Mouse (Mus musculus): ENCODE data around the gene Zfp428. TPM values are rescaled to one million over a fixed set of nuclear protein-coding genes. Genes with fewer than 3 reads are reported as not detected.

Zfp428 gene
- polyA plus RNA-seq, 1 experiment from 2014 or later = 4.2 TPM

DNA sequence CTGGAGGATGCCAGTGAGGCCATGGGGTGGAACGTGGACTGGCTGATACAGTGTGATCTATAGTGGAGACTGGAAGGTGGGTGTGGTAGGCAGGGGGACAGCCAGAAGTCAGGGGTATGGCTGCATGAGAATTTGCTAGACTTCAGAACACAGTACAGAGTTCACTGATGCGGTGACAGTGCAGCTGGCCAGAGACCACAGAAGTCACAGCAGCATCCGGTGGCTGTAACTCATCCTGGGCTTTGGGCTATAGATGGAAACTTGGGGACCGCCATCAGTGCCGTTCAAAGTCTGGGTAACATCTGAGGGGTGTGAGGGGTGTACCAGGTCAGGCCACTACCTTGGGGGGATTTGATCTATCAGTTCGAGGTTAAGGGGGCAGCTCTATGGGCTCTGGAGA lies 16.9 kb downstream of the Zfp428 start:
- H3K4me3 ChIP-seq (replicated peaks) = no peak overlapping the region
- no peak overlapping the region for H3K27ac ChIP-seq (replicated peaks)
- no peaks in the 10 kb centered on the region for H3K27me3 ChIP-seq
- 67% methylated on average over 6 of the region's 6 CpGs for WGBS (ENCODE audit: insufficient replicate concordance)
- no peak overlapping the region for H3K9ac ChIP-seq
- H3K9me3 ChIP-seq (replicated peaks) = no peaks in the 10 kb centered on the region
- ATAC-seq (ENCODE audit: insufficient read depth) = no peak
- no peaks in the 10 kb centered on the region for H3K4me1 ChIP-seq (replicated peaks)
- no peaks in the 10 kb centered on the region for H3K36me3 ChIP-seq (replicated peaks)
- no peak overlapping the region for H3K4me2 ChIP-seq

DNA sequence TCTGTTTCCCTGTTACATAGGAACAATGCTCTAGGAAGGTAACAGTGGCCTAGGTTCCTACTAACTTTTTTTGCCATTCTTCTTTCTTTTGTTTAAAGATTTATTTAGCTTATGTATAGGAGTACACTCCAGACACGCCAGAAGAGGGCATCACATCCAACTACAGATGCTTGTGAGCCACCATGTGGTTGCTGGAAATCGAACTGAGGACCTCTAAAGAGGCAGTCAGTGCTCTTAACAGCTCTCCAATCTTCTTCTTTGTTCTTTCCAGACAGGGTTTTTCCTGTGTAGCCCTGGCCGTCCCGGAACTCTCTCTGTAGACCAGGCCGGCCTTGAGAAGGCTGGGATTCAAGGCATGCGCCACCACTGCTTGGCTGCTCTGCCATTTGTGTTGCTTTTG lies 18.2 kb downstream of the Zfp428 start:
- Histone ChIP-seq H3K9ac (no peak overlapping the region), H3K36me3 (replicated peaks) (no peaks in the 10 kb centered on the region), H3K4me1 (replicated peaks) (peaks cover 11% of the 10 kb centered on the region), H3K9me3 (replicated peaks) (no peaks in the 10 kb centered on the region), H3K4me3 (replicated peaks) (no peak overlapping the region), H3K27me3 (no peaks in the 10 kb centered on the region), H3K27ac (replicated peaks) (no peak overlapping the region), H3K4me2 (no peak overlapping the region)
- ATAC-seq (ENCODE audit: insufficient read depth) = no peak
- WGBS (ENCODE audit: insufficient replicate concordance) = 61% methylated on average over 6 of the region's 6 CpGs

DNA sequence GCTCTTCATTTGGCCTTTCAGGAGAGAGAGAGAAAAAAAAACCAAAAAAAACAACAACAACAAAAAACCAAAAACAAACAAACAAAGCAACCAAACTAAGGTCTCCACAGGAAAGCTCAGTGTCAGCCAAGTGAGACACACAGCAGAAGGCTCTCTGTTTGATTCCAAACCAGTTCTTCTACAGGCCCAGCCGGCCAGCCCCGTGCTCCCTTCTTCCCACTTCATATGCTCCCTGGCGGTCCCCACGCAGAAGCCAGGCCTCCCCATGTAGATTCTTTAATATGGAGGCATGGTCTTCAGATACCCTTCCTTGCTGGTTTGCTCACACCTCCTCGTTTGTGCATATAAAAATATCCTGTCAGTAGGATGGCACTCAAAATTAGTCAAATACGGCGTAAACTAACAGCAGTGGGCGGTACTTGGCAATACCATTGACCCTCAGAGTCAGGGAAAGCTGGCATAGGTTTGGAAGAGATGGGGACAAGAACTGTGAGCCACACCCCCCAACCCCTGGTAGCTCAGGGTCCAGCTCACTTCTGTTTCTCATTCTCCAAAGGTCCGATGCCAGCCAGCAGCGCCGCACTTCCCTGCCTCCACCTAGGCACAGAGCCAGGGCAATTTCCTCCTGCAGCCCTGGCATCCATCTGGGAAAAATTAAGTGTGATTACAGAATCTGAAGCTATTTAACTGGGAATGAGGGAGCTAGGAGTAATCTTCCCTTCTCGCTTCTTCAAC lies 19.0 kb downstream of the Zfp428 start:
- H3K4me3 ChIP-seq (replicated peaks) = no peak overlapping the region
- 70% methylated on average over 12 of the region's 12 CpGs for WGBS (ENCODE audit: insufficient replicate concordance)
- no peak for ATAC-seq (ENCODE audit: insufficient read depth)

GRCm38 (mm10) chr7:24528861-24529260 lies 22.1 kb downstream of the Zfp428 start:
- no peaks in the 10 kb centered on the region for H3K9me3 ChIP-seq (replicated peaks)
- no peak overlapping the region for H3K27ac ChIP-seq (replicated peaks)
- peak overlapping the region; percentile 97; the same call in 1 of the 2 replicates for H3K4me2 ChIP-seq
- H3K27me3 ChIP-seq = no peaks in the 10 kb centered on the region
- no peak overlapping the region for H3K4me3 ChIP-seq (replicated peaks)
- peaks cover 28% of the 10 kb centered on the region for H3K4me1 ChIP-seq (replicated peaks)
- ATAC-seq (ENCODE audit: insufficient read depth) = no peak
- peaks cover 10% of the 10 kb centered on the region for H3K36me3 ChIP-seq (replicated peaks)
- H3K9ac ChIP-seq = no peak overlapping the region
- WGBS (ENCODE audit: insufficient replicate concordance) = 74% methylated on average over 11 of the region's 11 CpGs

More for the DNA sequence above, 19.0 kb downstream of the Zfp428 start:
- H3K4me1 ChIP-seq (replicated peaks) = peaks cover 16% of the 10 kb centered on the region
- no peak overlapping the region for H3K4me2 ChIP-seq
- H3K27me3 ChIP-seq = no peaks in the 10 kb centered on the region
- no peaks in the 10 kb centered on the region for H3K9me3 ChIP-seq (replicated peaks)
- H3K36me3 ChIP-seq (replicated peaks) = no peaks in the 10 kb centered on the region
- no peak overlapping the region for H3K9ac ChIP-seq
- no peak overlapping the region for H3K27ac ChIP-seq (replicated peaks)

DNA sequence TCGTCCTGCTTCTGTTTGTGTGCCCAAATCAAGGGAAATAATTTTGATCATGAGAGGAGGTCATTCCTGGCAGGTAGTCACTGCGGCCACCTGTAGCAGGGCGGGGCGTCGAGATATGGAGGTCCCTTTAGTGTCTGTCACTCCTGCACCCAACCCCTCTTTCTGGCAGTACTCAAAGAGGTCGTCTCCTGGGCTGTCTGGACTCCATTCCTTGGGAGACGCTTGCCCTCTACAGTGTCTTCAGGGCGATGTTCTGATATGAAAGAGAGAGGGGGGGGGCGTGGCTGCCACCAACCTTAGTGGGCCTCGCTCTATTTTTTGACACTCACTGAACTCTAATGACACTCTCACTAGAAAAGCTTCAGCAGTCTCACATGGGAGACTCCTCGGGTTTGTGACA lies 22.8 kb downstream of the Zfp428 start:
- Histone ChIP-seq H3K4me2 (peak overlapping the region; percentile 97), H3K4me3 (replicated peaks) (peak overlapping the region; percentile 67), H3K36me3 (replicated peaks) (peaks cover 17% of the 10 kb centered on the region), H3K9me3 (replicated peaks) (no peaks in the 10 kb centered on the region), H3K27me3 (no peaks in the 10 kb centered on the region), H3K4me1 (replicated peaks) (peaks cover 28% of the 10 kb centered on the region), H3K9ac (peak overlapping the region; percentile 74), H3K27ac (replicated peaks) (peak overlapping the region; percentile 77)
- WGBS (ENCODE audit: insufficient replicate concordance) = 33% methylated on average over 11 of the region's 11 CpGs
- ATAC-seq (ENCODE audit: insufficient read depth) = no peak

DNA sequence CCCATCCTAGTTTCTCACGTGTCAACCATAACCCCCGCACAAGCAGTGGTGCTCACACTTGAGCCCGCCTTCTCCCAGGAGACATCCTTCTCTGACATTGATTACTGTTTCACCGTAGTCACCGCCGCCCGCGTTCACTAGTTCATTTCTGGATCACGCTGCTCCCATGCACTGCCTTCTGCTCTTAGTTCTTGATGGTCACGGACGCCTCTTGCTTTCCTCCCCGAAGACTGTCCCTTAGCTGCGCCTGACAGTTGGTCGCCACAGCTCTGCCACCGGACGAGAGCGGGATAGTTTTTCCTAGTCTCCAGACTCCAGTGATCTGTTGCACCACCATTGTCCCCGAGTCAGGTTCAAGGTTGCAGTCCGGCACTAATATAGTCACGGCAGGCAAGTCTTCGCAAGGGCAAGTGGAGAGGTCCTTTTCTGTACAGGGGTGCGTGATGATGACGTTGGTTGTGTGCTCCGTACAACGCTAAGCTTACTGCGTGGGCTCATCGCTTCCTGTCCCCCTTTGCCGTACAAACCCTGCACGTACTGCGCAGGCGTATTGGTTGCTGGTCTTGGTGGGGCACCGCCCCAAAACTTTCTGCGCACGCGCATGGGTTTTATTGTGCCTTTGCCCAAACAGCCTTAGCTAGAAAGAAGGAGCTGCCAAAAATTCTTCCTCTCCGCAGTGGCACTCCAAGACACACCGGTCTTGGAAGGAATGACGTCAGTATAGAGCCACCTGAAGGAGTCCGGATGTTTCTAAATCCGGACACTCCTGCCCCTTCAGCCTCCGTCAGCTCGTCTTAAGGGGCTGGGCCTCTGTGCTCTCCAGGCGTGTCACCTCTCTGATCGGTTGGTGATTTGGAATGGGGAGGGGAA lies 23.5 kb downstream of the Zfp428 start, which contains the start of gene Irgq:
TSS of gene Irgq (plus strand) at position 628 of the 870 bp plus-strand sequence.
- ATAC-seq (ENCODE audit: insufficient read depth) = peak; percentile 92
- Histone ChIP-seq H3K9me3 (replicated peaks) (no peaks in the 10 kb centered on the region), H3K4me1 (replicated peaks) (peaks cover 28% of the 10 kb centered on the region), H3K4me2 (peak within 1 kb of the TSS; percentile 97), H3K27me3 (no peaks in the 10 kb centered on the region), H3K9ac (peak within 1 kb of the TSS; percentile 74), H3K27ac (replicated peaks) (peak within 1 kb of the TSS; percentile 77), H3K36me3 (replicated peaks) (peaks cover 18% of the 10 kb centered on the region), H3K4me3 (replicated peaks) (peak within 1 kb of the TSS; percentile 67)
- WGBS (ENCODE audit: insufficient replicate concordance) = under 1% methylated on average over 44 of the region's 44 CpGs

DNA sequence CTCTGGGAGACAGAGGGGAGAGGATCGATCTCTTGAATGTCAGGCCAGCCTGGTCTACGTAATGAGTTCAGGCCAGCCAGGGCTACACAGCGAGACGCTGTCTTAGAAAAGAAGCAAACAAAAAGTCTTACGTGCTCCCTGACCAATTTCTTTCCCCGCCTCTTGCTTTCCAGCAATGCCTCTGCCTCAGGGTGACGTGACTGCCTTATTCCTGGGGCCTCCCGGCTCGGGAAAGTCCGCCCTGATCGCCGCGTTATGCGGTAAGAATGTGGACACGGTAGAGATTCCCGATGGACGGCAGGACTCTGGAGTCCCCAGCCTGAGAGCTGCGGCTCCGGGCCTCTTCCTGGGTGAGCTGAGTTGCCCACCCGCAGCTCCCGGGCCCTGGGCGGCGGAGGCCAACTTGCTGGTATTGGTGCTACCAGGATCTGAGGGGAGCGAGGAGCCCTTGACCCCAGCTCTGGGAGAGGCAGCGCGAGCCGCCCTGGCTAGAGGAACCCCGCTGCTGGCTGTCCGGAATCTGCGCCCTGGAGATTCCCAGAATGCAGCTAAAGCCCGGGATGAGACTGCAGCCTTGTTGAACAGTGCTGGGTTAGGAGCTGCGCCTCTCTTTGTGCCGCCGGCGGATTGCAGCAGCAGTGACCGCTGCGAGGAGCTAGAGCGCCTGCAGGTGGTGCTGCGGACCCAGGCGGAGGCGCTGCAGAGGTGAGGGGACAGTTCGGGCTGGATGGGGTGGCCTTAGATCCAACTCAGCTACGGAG lies 24.6 kb downstream of the Zfp428 start:
- WGBS (ENCODE audit: insufficient replicate concordance) = 2% methylated on average over 43 of the region's 43 CpGs
- H3K9me3 ChIP-seq (replicated peaks) = no peaks in the 10 kb centered on the region
- peak overlapping the region; percentile 67 for H3K4me3 ChIP-seq (replicated peaks)
- peak; percentile 32; the same call in 1 of the 2 replicates for ATAC-seq (ENCODE audit: insufficient read depth)
- peaks cover 18% of the 10 kb centered on the region for H3K36me3 ChIP-seq (replicated peaks)
- peak overlapping the region; percentile 74 for H3K9ac ChIP-seq
- H3K4me2 ChIP-seq = peak overlapping the region; percentile 97
- H3K4me1 ChIP-seq (replicated peaks) = peaks cover 28% of the 10 kb centered on the region
- H3K27ac ChIP-seq (replicated peaks) = peak overlapping the region; percentile 77
- no peaks in the 10 kb centered on the region for H3K27me3 ChIP-seq

DNA sequence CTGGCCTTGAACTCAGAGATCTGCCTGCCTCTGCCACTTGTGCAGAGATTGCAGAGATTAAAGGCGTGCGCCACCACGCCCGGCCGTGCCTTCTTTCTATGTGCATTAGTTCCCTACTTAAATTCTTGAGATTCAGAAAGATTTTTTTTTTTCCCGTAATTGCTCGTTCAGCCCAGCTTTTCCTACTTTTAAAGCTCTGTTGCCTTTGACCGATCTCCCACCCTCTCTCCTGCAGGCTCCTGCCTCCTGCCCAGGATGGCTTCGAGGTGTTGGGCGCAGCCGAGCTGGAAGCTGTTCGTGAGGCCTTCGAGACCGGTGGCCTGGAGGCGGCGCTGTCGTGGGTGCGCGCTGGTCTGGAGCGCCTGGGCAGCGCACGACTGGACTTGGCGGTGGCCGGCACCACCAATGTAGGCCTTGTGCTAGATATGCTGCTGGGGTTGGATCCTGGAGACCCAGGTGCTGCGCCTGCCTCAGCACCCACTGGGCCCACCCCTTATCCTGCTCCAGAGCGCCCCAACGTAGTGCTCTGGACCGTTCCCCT lies 26.3 kb downstream of the Zfp428 start:
- Histone ChIP-seq H3K36me3 (replicated peaks) (peaks cover 18% of the 10 kb centered on the region), H3K4me2 (no peak overlapping the region), H3K9me3 (replicated peaks) (no peaks in the 10 kb centered on the region), H3K4me3 (replicated peaks) (no peak overlapping the region), H3K27ac (replicated peaks) (no peak overlapping the region), H3K4me1 (replicated peaks) (peaks cover 28% of the 10 kb centered on the region), H3K9ac (no peak overlapping the region), H3K27me3 (no peaks in the 10 kb centered on the region)
- no peak for ATAC-seq (ENCODE audit: insufficient read depth)
- 86% methylated on average over 28 of the region's 28 CpGs for WGBS (ENCODE audit: insufficient replicate concordance)

GRCm38 (mm10) chr7:24533806-24534205 lies 27.0 kb downstream of the Zfp428 start:
- WGBS (ENCODE audit: insufficient replicate concordance) = 77% methylated on average over 42 of the region's 42 CpGs

GRCm38 (mm10) chr7:24534301-24534700 lies 27.5 kb downstream of the Zfp428 start:
- H3K27ac ChIP-seq (replicated peaks) = no peak overlapping the region
- ATAC-seq (ENCODE audit: insufficient read depth) = no peak
- peaks cover 18% of the 10 kb centered on the region for H3K36me3 ChIP-seq (replicated peaks)
- H3K9ac ChIP-seq = no peak overlapping the region
- no peak overlapping the region for H3K4me2 ChIP-seq
- H3K4me3 ChIP-seq (replicated peaks) = no peak overlapping the region
- no peaks in the 10 kb centered on the region for H3K9me3 ChIP-seq (replicated peaks)
- 81% methylated on average over 19 of the region's 19 CpGs for WGBS (ENCODE audit: insufficient replicate concordance)
- H3K27me3 ChIP-seq = no peaks in the 10 kb centered on the region
- H3K4me1 ChIP-seq (replicated peaks) = peaks cover 24% of the 10 kb centered on the region

More at GRCm38 (mm10) chr7:24533806-24534205, 27.0 kb downstream of the Zfp428 start:
- no peak overlapping the region for H3K27ac ChIP-seq (replicated peaks)
- no peak overlapping the region for H3K4me2 ChIP-seq
- no peaks in the 10 kb centered on the region for H3K9me3 ChIP-seq (replicated peaks)
- no peak overlapping the region for H3K4me3 ChIP-seq (replicated peaks)
- ATAC-seq (ENCODE audit: insufficient read depth) = no peak
- H3K4me1 ChIP-seq (replicated peaks) = peaks cover 28% of the 10 kb centered on the region
- no peaks in the 10 kb centered on the region for H3K27me3 ChIP-seq
- H3K36me3 ChIP-seq (replicated peaks) = peaks cover 18% of the 10 kb centered on the region
- no peak overlapping the region for H3K9ac ChIP-seq
